Mouse (Mus musculus): ENCODE data around the gene Cib1.

Gene Cib1

GRCm38 (mm10) chr7:80182139-80182538 lies 50.5 kb downstream of the Cib1 start:
- no peak for DNase-seq

DNA sequence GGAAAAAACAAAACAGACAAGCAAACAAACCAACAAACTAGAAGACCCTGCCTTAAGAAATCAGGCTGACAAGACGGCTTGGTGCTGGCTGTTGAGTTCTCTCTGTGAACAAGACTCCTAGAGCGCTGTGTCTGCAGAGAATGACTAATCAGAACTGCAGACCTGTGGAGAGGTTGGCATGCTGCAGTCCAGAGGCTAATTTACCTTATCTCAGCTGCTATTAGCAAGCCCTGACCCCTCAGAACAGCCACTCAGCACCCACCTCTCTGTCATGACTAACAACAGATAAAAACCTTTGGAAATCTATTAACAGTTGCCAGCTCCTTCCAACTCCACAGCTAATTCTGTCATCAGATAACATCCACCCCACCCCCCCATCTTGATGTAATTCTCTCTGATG lies 51.5 kb downstream of the Cib1 start:
- no peak for DNase-seq

GRCm38 (mm10) chr7:80180202-80180601 lies 52.4 kb downstream of the Cib1 start:
- DNase-seq, result no peak

- no peak for DNase-seq
Measured at GRCm38 (mm10) chr7:80179790-80180189, 52.8 kb downstream of the Cib1 start.

DNA sequence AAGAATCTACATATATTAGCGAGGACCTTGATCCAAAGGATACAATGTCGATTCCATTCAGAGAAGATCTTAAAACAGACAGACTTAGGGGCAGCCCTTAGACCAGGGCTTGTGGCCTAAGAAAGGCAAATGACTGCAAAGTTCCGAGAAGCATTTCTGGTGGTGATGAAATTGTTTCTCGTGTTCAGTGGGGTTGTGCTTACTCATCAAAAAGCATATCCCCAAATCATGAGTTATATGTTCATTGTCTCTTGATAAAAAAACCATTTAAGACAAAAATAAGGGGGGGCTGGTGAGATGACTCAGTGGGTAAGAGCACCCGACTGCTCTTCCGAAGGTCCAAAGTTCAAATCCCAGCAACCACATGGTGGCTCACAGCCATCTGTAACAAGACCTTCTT lies 53.3 kb downstream of the Cib1 start:
- DNase-seq, result no peak

GRCm38 (mm10) chr7:80178037-80178729 lies 54.4 kb downstream of the Cib1 start:
- no peak for DNase-seq

GRCm38 (mm10) chr7:80177438-80177837 lies 55.2 kb downstream of the Cib1 start:
- DNase-seq, result no peak
